Mouse (Mus musculus): Measurements from ENCODE around the gene Gm16253.

Gm16253 gene

DNA sequence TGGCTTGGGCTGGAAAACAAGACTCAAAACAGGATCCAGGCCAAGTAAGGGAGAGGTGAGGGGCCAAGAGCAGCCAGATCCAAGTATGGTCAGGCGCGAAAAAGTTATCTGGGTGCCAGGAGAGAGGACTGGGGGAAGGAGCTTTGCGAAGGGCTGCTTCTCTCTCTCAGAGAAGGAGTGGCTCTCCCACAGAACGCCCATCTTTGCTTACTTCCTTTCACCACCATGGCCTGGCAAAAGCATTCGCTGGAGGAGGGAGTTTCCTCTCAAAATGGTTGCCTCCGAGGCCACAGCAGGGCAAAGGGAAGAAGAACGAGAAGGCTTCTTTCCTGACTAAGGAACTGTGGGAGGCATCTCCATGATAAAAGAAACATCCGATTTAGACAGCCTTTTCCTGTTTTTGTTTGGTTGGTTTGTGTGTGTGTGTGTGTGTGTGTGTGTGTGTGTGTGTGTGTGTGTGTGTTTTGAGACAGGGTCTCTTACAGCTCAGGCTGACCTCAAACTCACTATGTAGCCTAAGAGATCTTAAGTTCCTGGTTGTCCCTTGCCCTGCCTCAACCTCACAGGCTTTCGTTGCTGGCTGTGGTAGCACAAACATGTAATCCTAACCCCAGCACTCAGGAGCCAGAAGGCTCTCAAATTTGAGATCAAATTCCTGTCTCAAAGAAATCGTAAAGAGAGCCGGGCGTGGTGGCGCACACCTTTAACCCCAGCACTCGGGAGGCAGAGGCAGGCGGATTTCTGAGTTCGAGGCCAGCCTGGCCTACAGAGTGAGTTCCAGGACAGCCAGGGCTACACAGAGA lies 4.7 kb upstream of the Gm16253 start:
- in situ Hi-C loops (cut with MseI, MboI), result no loop called here

DNA sequence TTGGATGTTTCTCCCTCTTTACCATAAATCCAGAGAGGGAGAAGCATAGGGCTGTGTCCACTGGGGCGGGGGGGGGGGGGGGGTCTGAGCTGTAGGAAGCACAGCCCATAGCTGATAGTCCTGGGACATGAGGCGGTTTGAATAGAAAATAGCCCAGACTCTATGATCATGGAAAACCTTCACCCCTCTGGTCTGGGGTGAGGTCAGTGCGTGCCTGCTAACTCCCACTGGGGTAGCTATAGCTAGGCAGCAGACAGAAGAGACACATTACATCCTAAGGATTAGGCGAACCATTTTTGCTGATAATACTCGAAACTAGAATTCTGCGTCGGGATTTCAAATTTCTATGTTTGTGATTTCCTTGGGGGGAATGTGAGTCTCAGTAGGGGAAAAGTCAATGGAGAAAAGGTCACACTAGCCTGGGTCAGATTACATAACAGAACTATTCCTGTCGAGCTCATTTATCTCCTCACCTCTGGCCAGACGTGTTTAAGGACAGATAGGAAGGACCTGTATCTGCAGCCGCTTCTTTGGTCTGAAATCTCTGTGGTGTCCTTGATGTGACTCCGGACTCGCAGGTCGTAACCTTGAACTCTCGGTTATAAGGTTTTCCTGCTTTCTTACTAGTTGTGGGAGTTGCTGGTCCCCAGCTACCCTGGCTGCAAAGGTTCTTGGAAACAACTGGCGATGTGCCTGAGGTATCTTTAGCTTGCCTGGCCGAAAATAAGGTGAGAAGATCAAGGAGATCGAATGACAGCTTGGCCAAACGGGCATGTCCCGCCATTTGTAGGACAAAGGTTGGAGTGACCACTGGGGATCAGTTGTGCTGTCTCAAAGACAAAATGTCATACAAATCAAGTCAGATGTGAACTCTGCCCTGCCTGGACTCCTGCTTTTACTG lies 2.9 kb upstream of the Gm16253 start:
- in situ Hi-C loops (cut with MseI, MboI), result no loop called here

GRCm38 (mm10) chr3:96575272-96575984 lies 1.4 kb upstream of the Gm16253 start:
- in situ Hi-C loops (cut with MseI, MboI), result no loop called here

DNA sequence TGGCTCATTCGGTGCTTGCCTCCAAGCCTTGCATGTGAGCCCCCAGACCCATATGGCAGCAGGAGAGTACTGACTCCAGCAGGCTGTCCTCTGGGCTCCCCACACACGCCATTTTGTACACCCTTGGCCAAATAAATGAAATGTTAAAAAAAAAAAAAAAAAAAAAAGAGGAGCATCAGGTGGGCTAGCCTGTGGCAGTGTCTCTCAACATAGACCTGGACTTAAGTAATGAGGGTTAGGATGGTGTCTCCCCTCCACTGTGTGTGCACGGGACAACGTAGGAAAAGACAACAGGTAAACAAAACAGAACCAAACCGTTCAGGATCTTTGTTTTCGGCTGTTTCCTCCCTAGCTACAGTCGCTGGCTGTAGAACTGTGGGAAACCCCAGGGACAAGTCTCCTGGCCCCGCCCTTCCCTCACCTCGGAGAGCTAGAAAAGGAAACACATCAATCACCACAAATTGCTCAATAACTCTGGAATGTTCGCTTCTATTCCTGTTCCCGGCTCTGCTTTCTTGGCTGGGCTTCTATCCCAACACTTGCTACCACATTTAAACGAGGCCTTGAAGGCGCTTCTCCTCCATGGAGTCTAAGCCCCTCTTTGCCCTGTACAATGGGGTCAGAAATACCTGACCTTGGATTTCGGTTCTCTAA lies 652 bp upstream of the Gm16253 start:
- in situ Hi-C loops (cut with MseI, MboI), result no loop called here

GRCm38 (mm10) chr3:96577566-96577965 lies 782 bp downstream of the Gm16253 start:
- in situ Hi-C loops (cut with MseI, MboI), result no loop called here

DNA sequence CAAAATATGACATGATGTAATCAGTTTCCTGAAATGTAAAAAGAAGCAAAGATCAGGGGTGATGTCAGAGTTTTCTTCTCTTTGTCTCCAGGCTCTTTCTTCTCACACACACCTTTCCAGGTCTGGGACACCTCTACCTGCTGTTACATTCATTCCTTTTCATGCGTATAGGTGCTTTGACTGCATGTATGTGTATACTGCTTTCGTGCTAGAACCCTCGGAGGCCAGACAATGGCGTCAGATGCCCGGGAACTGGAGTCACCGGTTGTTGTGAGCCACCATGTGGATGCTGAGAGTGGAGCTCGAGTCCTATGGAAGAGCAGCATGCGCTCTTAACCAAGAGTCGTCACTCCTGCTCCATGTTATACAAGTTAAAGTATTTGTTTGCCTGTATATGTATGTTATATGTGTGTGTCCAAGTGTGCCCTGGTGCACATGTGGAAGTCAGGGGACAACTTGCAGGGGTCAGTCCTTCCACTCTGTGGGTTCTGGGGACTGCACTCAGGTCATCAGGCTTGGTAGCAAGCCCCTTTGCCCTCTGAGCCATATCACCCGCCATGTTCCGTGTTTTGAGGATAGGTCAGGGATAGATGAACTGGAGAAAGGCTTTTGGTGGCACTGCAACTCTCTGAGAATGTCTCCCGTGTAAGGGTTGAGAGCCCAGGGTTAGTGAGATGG lies 1.9 kb downstream of the Gm16253 start:
- in situ Hi-C loops (cut with MseI, MboI), result no loop called here

- in situ Hi-C loops (cut with MseI, MboI), result no loop called here
Measured at GRCm38 (mm10) chr3:96579239-96579750, 2.5 kb downstream of the Gm16253 start.

DNA sequence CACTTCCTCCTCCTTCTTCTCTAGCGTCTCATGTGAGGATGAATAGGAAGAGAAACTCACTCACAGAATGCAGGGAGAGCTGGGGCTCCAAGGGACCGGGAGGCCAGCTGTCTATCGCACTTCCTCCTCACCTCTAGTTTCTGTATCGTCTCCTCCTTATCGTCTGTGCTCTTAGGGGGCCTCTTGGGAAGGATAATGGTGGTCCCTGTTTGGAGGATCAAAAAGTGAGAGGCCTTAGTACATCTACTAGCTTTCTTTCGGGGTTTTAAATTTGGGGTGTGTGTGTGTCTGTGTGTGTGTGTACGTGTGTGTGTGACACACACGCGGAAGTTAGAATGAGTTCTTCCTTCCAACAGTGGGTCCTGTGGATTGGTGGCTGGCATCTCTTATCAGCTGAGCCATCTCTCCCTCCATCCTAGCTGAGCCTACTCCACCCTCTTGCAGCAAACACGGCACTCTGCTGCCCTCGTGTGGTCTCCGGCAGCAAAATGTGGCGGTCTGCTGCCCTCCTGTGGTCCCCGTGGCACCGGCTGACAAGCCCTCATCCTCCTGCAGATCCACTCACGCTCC lies 3.2 kb downstream of the Gm16253 start:
- in situ Hi-C loops (cut with MseI, MboI), result loop anchor here (5.0 kb wide), 1 partner anchor 33 kb away; no protein-coding TSS in a partner anchor

- in situ Hi-C loops (cut with MseI, MboI), result loop anchor here (5.0 kb wide), 1 partner anchor 34 kb away; no protein-coding TSS in a partner anchor
Measured at GRCm38 (mm10) chr3:96581141-96581540, 4.4 kb downstream of the Gm16253 start.

DNA sequence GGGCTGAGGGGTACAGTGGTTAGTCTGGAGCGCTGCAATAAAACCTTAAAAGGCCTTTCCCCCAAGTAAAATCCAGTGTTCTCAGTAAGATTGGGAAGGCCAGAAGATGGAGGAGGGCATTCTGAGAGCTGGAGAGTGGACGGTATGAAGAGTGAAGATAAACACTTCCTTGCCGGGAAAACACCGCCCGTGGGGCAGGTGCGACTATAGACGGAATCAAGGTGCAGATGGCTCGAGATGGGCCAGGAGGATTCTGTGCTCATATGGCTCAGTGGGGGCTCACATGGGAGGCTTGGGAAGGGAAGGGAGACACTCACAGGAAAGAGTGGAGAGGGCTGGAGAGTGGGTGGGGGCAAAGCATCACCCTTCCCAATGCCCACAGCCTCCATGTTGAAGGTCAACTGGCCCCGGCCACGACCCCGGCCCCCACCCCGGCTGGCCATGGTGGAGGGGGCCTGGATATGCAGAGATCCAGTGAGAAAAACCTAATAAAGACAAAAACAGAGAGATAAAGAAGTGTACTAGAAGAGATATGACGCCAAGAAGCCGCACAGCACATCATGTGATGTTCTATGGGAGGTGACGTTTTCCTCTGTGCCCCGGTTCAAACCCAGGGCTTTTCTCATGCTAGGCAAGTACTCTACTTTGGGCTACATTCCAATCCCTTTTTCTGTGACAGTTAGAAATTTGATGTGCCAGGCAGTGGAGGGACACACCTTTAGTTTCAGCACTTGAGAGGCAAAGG lies 5.2 kb downstream of the Gm16253 start:
- in situ Hi-C loops (cut with MseI, MboI), result loop anchor here (5.0 kb wide), 1 partner anchor 35 kb away; no protein-coding TSS in a partner anchor

- in situ Hi-C loops (cut with MseI, MboI), result loop anchor here (5.0 kb wide), 1 partner anchor 36 kb away; no protein-coding TSS in a partner anchor
Measured at GRCm38 (mm10) chr3:96583386-96583785, 6.6 kb downstream of the Gm16253 start.

DNA sequence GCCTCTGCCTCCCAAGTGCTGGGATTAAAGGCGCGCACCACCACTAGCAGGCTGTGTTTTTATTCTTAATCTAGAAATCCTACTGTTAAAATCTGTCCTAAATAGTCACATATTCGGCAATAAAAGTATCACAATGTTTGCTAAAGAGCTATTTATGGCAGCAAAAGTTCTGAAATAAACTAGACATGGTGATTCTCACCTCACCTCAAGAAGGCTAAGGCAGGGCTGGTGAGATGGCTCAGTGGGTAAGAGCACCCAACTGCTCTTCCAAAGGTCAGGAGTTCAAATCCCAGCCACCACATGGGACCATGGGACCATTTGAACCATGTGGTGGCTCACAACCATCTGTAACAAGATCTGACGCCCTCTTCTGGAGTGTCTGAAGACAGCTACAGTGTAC lies 13.9 kb downstream of the Gm16253 start:
- in situ Hi-C loops (cut with MseI, MboI), result no loop called here

DNA sequence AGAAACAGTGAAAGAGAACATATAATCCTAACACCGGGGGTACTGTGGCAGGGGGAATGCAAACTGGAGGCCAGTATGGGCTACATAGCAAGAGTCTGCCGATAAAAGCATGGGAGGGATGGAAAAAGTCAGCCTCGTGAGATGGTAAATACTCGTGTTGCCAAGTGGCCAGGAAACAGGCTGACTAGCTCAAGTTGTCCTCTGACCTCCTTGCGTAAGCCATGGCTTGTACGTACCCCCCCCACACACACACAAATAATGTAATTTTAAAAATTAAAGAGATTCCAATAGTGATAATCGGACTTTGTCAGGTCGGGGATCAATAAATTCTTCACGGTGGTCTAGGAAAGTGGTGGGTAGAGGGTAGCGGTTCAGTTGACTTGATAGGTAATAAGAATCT lies 16.6 kb downstream of the Gm16253 start:
- in situ Hi-C loops (cut with MseI, MboI), result no loop called here

DNA sequence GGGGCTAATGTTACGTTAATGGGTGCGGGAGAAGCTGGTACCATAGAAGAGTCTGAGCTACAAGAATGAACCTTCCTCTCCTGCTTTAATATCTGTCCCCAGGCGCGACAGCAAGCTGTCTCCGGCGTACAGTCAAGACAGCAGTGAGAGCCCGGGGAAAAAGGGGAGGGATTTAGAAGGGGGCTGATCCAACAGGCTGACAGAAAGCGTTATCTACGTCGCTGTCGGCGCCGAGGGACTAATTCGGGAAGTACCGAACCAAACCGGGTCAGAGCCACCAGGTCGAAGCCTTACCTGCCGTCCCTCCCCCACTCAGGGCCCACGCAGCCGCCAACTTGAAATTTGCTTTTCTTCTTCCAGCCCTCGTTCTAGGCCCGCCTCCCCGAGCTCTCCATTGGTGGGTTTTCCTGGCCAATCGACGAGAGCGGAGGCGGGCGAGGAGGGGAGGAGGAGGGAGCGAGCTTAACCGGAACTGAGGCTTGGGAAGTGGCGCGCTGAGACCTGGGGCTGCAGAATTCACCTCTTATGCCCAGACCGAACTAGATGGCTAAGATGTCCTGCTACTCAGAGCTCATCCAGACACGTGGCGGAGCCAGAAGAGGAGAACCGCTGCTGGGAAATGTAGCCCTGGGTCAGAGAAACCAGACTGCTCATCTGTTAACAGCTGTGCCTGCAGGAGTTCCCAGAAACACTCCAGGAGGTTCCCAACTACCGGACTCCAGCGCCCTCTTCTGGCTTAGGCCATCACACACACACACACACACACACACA lies 17.2 kb downstream of the Gm16253 start, which contains the start of gene Polr3gl:
TSS of gene Polr3gl (minus strand) at position 392 of the 771 bp plus-strand sequence.
- in situ Hi-C loops (cut with MseI, MboI), result no loop called here

- in situ Hi-C loops (cut with MseI, MboI), result no loop called here
Measured at GRCm38 (mm10) chr3:96594851-96595250, 18.1 kb downstream of the Gm16253 start.

DNA sequence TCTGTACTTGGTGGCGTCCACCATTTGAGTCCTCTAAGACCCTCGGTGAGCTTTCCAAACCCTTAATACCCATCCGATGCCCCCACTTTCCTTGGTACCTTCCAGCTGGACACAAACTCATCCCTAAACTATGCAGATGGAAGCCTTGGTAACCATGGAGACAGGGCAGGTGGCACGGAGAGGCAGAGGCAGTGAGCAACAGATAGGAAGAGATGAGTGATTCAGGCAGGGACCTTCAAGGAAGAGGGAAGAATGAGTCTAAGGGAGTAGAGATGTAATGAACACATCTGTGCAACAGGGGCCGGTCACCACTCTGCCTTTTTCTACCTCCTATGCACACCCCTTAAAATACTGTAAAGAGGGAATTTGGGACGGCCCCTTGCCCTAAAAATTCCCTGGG lies 18.9 kb downstream of the Gm16253 start:
- in situ Hi-C loops (cut with MseI, MboI), result no loop called here

DNA sequence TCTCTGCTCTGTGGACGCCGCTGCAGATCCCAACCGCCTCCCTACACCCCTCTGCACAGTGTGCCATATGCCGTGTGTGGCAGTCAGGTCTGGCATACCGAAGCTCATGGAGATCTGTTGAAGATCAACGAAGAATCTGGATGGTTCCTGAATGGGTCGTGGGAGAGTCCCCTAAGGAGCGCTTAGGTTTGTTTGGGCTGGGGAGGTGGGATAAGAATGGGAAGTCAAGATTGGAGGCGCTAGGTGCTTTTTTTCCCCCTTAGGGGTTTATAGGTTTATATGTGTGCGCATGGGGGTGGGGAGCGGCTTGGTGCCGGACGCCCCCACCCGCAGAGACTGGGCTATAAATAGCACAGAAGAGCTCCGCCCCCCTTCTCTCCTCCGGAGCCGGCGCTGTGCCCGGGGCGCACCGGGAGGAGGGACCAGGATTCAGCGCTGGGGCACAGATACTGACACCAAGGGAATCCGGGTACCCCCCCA lies 19.5 kb downstream of the Gm16253 start, which contains the start of gene Ankrd34a:
TSS of gene Ankrd34a (plus strand) at position 409 of the 480 bp plus-strand sequence.
- in situ Hi-C loops (cut with MseI, MboI), result no loop called here

DNA sequence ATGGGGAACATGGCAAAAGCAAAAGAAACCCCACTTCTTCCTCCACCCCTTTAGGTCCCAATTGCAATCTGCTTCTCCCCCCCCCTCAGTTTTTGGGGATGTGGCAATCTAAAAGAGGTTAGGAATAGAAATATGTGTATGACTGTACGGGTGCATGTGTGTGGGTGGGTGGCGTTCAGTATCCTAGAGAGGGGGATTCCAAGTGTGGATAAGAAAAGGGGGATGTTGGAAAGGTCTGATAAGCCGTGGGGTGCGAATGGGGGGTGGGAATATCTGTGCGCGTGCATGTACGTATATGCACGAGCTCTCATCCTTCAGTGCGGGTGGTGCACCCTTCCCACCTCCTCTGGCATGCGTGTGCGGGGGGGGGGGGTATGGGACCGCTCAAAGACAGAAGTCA lies 20.1 kb downstream of the Gm16253 start:
- in situ Hi-C loops (cut with MseI, MboI), result no loop called here

Measured in mouse trophoblast stem cell (cell line).